Mouse (Mus musculus) kidney, postnatal 0 days (tissue): ENCODE measurements around the gene Gcgr. TPM values are rescaled to one million over a fixed set of nuclear protein-coding genes. Genes with fewer than 3 reads are reported as not detected.

Experiments used
- ATAC-seq: fragments of 200-750 bp; cut with Nextera tagmentation; replicated peaks from 2 replicates; pipeline ENCODE4 v1.8.0; 2017; ENCODE audit warnings: low read depth, moderate number of reproducible peaks, moderate TSS enrichment, moderate library complexity; ENCODE audit not compliant: low FRiP score
- DNase-seq: peaks from one replicate; pipeline ENCODE4 v3.0.0-alpha.2; 2016; ENCODE audit warnings: low spot score
- H3K27ac ChIP-seq: fragments of 300-500 bp; sonication (generic); 2 replicates; pipeline ENCODE4 v1.5.1; 2014; ENCODE audit warnings: mild to moderate bottlenecking
- H3K27me3 ChIP-seq: fragments of 300-500 bp; sonication (generic); 2 replicates; pipeline ENCODE4 v1.6.1; 2014; ENCODE audit warnings: low read length, mixed read lengths; ENCODE audit not compliant: insufficient read depth
- H3K36me3 ChIP-seq: fragments of 300-500 bp; sonication (generic); 2 replicates; pipeline ENCODE4 v1.6.1; 2014; ENCODE audit warnings: low read length, mixed read lengths; ENCODE audit not compliant: insufficient read depth
- H3K4me1 ChIP-seq: fragments of 300-500 bp; sonication (generic); replicated peaks from 2 replicates; pipeline ENCODE4 v1.6.1; 2014; ENCODE audit warnings: antibody characterized with exemption, low read length, mixed read lengths; ENCODE audit not compliant: insufficient read depth
- H3K4me2 ChIP-seq: fragments of 300-500 bp; sonication (generic); 2 replicates; pipeline ENCODE4 v1.6.1; 2014; ENCODE audit warnings: mild to moderate bottlenecking, low read length, moderate library complexity, mixed read lengths
- H3K4me3 ChIP-seq: fragments of 300-500 bp; sonication (generic); replicated peaks from 2 replicates; pipeline ENCODE4 v1.5.1; 2014; ENCODE audit warnings: low read depth, low read length
- H3K9ac ChIP-seq: fragments of 300-500 bp; sonication (generic); 2 replicates; pipeline ENCODE4 v1.6.1; 2014; ENCODE audit warnings: low read depth, low read length
- H3K9me3 ChIP-seq: fragments of 300-500 bp; sonication (generic); replicated peaks from 2 replicates; pipeline ENCODE4 v1.6.1; 2016; ENCODE audit warnings: low read length, inconsistent platforms, mixed read lengths
- CTCF ChIP-seq: IDR thresholded peaks from 2 replicates; pipeline ENCODE4 v1.5.1; 2016; ENCODE audit warnings: antibody characterized with exemption, low read depth, mild to moderate bottlenecking, moderate library complexity
- WGBS: fragments of 180-500 bp; shearing (Covaris S2); extraction: QIAGEN DNeasy Blood & Tissue Kit; methylation state at CpG from one replicate; pipeline ENCODE4 v1.1.7; 2014; 5-methylcytosine and 5-hydroxymethylcytosine counted together
- polyA plus RNA-seq: library from polyadenylated mRNA; unstranded; fragments of >200 nt; fragmentation: Nextera tagmentation; extraction: Ambion mirVana; gene quantifications from 2 replicates; pipeline ENCODE4 v1.2.1, GENCODE M21; 2015

The Gcgr gene
- polyA plus RNA-seq, 1 experiment from 2014 or later = 6.6 TPM

DNA sequence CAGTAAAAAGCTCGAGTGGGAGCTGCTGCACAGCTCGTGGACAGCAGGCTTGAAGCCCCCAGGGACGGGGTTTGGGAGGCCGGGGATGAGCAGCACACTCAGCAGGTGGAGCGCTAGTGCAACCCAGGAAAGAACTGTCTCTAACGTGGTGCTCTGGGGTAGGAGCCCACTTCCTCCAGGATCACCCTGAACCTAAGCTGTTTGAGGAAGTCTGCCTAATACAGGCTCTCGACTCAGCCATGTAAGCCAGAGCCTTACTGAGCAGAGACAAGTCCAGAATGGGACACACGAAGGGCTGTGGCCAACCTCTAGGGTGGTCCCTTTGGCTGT is 8.4 kb downstream of the Gcgr start:
- Histone ChIP-seq H3K27me3 (no peaks in the 10 kb centered on the region), H3K9me3 (no peaks in the 10 kb centered on the region), H3K4me1 (peaks cover 22% of the 10 kb centered on the region; the same call in 1 of the 2 replicates), H3K9ac (no peak overlapping the region), H3K36me3 (peaks cover 18% of the 10 kb centered on the region), H3K4me2 (no peak overlapping the region), H3K4me3 (no peak overlapping the region), H3K27ac (peak overlapping the region; percentile 93)
- no peak for TF ChIP-seq CTCF
- WGBS = 25% methylated on average over 8 of the region's 8 CpGs
- no peak for ATAC-seq
- no peak for DNase-seq

DNA sequence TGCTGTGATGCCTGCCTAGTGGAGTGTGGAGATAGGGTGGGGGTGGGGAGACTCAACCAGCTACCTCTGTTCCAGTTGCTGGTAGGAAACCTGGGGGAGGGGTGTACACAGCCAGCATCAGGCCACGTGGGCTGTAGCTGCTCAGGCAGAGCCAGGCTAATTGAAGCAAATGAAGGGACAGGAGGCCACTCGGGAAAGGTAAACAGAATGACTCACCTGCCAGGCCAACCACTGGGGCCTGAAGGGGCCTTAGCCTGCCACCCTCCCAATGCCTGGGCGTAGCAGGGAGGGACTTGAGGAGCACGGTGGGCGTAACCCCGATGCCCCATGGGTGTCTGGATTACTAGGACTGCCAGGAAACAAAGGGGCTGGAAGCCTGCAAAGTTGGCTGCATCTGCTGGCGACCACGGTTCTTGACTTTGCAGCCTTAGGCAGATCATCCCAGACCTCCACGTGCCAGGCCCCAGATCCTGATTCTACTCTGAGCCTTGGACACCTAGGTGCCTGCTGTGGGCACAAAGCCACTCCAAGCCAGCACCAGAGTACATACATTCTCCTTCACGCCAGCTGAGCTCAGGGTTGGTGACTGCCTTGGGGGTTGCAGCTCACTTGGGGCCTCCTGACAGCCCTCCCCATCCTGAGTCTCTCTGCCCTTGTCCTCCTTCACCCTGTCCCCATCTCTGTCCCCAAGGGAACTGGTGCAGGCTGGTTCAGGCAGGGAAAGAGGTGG is 9.0 kb downstream of the Gcgr start:
- H3K27me3 ChIP-seq = no peaks in the 10 kb centered on the region

DNA sequence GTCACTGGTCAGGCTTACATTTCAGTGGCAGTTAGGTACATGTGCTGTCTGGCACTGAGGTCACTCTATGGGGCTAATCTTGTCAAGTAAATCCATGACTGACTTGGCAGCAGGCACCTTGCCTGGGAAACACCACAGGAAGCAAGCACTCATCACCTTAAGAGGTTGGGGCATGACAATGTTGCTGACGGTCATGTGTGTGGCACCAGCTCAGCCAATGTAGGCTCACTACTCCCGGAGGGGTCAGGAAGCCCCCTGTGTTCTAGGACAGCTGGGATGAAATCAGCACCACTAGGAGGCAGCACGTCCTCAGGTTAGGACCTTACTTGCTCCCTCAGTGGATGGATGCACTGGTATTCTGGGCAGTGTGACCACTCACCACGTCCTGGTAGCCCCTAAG is 11.4 kb downstream of the Gcgr start:
- H3K9ac ChIP-seq = no peak overlapping the region
- no peak for DNase-seq
- 53% methylated on average over 4 of the region's 4 CpGs for WGBS
- no peak overlapping the region for H3K4me3 ChIP-seq
- ATAC-seq = no peak
- no peaks in the 10 kb centered on the region for H3K9me3 ChIP-seq
- TF ChIP-seq CTCF = peak; percentile 61
- peak overlapping the region; percentile 93 for H3K27ac ChIP-seq
- H3K27me3 ChIP-seq = no peaks in the 10 kb centered on the region
- H3K4me1 ChIP-seq = peaks cover 22% of the 10 kb centered on the region; the same call in 1 of the 2 replicates
- H3K36me3 ChIP-seq = peaks cover 24% of the 10 kb centered on the region
- H3K4me2 ChIP-seq = no peak overlapping the region

More for the DNA sequence above, 9.0 kb downstream of the Gcgr start:
- peaks cover 22% of the 10 kb centered on the region; the same call in 1 of the 2 replicates for H3K4me1 ChIP-seq
- H3K27ac ChIP-seq = peak overlapping the region; percentile 93
- peak overlapping the region; percentile 32; the same call in 1 of the 2 replicates for H3K9ac ChIP-seq
- no peak; the same call in 1 of the 2 replicates for TF ChIP-seq CTCF
- H3K4me2 ChIP-seq = peak overlapping the region; percentile 10; the same call in 1 of the 2 replicates
- WGBS = 23% methylated on average over 10 of the region's 10 CpGs
- H3K9me3 ChIP-seq = no peaks in the 10 kb centered on the region
- H3K36me3 ChIP-seq = peaks cover 23% of the 10 kb centered on the region
- DNase-seq (peak; percentile 89), ATAC-seq (peak; percentile 90)
- no peak overlapping the region for H3K4me3 ChIP-seq

DNA sequence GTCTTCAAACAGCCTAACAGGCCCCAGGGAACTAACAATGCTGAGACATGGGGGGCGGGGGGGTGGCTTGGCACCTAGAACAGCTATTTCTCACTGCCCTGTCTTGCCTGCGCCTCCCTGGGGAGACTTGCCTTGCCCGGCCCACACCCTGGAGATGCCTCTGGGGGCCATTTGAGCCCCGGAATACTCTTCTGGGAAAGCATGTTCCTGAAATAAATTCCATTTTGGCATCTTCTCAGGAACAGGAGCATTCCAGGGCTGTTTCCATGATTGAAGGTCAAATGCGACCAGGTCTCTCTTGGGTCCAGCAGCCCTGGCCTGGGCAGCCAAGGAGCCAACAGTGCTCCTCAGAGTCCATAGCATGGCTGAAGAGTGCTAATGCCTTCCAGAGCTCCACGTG is 11.9 kb downstream of the Gcgr start:
- H3K4me1 ChIP-seq = peaks cover 22% of the 10 kb centered on the region; the same call in 1 of the 2 replicates
- WGBS = 83% methylated on average over 6 of the region's 6 CpGs

DNA sequence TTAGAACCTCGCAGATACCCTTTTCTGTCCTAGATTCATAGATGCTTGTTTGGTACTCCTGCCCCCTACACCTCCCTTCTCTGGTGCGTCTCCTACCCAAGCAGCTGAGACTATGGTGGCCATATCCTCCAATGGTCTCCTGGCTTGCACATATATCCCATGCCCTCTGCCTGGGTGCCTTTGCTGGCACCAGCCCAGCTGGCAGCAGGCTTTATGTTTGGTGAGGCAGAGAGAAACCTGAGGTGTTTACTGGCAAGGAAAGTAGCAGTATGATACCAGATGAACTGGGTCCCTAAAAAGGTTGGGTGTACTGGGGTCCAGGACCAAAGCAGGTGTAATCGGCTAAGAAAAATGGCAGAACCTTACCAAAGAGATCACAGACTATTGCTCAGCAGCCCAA is 15.5 kb downstream of the Gcgr start:
- no peak for ATAC-seq
- Histone ChIP-seq H3K4me3 (no peak overlapping the region), H3K36me3 (peaks cover 24% of the 10 kb centered on the region), H3K4me1 (peaks cover 17% of the 10 kb centered on the region), H3K27me3 (no peaks in the 10 kb centered on the region), H3K9ac (no peak overlapping the region), H3K27ac (no peak overlapping the region), H3K9me3 (no peaks in the 10 kb centered on the region), H3K4me2 (no peak overlapping the region)
- TF ChIP-seq CTCF = no peak
- DNase-seq = no peak
- 95% methylated on average over 3 of the region's 3 CpGs for WGBS

More for the DNA sequence above, 11.9 kb downstream of the Gcgr start:
- ATAC-seq = no peak
- Histone ChIP-seq H3K27me3 (no peaks in the 10 kb centered on the region), H3K36me3 (peaks cover 24% of the 10 kb centered on the region), H3K9ac (no peak overlapping the region), H3K4me2 (no peak overlapping the region), H3K27ac (0 out of 2 replicates have a peak overlapping the region, but pooled peaks have one; percentile 93), H3K4me3 (no peak overlapping the region), H3K9me3 (no peaks in the 10 kb centered on the region)
- DNase-seq = no peak
- no peak for TF ChIP-seq CTCF

DNA sequence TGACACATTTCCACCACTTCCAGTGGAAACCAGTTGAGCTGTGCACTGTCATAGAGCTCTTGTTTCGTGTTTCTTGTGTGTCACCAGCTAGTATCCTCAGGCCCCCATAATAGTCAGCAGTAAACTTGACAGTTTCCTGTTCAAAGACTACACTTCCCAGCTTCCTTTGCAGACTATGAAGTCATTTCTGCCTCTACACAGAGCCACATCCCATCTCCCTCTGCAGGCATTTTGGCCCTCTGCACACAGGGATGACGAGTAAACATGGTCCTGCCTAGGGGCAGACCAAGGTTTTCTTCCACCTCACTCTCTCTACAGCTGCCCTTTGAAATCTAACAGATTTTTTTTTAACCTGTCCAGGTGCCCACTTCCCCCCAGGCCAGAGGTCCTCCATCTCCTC is 17.0 kb downstream of the Gcgr start:
- DNase-seq (peak; percentile 71), ATAC-seq (no peak)
- peak; percentile 48; the same call in 1 of the 2 replicates for TF ChIP-seq CTCF
- no peaks in the 10 kb centered on the region for H3K9me3 ChIP-seq
- H3K27ac ChIP-seq = peak overlapping the region; percentile 15; the same call in 1 of the 2 replicates
- no peaks in the 10 kb centered on the region for H3K27me3 ChIP-seq
- no peak overlapping the region for H3K4me3 ChIP-seq
- peak overlapping the region; percentile 2; the same call in 1 of the 2 replicates for H3K4me2 ChIP-seq
- H3K4me1 ChIP-seq = peaks cover 17% of the 10 kb centered on the region
- H3K36me3 ChIP-seq = peaks cover 21% of the 10 kb centered on the region
- H3K9ac ChIP-seq = no peak overlapping the region
- 51% methylated on average over 2 of the region's 2 CpGs for WGBS
